Mouse (Mus musculus) midbrain, embryonic 11.5 days (tissue): ENCODE results near the gene Med23. TPM values are rescaled to one million over a fixed set of nuclear protein-coding genes. Genes with fewer than 3 reads are reported as not detected.

Experiments used
- ATAC-seq: fragments of 200-750 bp; cut with Nextera tagmentation; 2 replicates; pipeline ENCODE4 v1.8.0; 2017; ENCODE audit warnings: moderate TSS enrichment, moderate library complexity; ENCODE audit not compliant: low FRiP score
- DNase-seq: peaks from one replicate; pipeline ENCODE4 v3.0.0; 2015; ENCODE audit warnings: low spot score; ENCODE audit errors: missing footprints
- H3K27ac ChIP-seq: fragments of 300-500 bp; sonication (generic); 2 replicates; pipeline ENCODE4 v1.5.1; 2014; ENCODE audit warnings: low read depth, low read length
- H3K27me3 ChIP-seq: fragments of 300-500 bp; sonication (generic); 2 replicates; pipeline ENCODE4 v1.6.1; 2014; ENCODE audit warnings: mild to moderate bottlenecking, low read length, moderate library complexity, mixed read lengths; ENCODE audit not compliant: control insufficient read depth, insufficient read depth
- H3K36me3 ChIP-seq: fragments of 300-500 bp; sonication (generic); 2 replicates; pipeline ENCODE4 v1.6.1; 2014; ENCODE audit warnings: mild to moderate bottlenecking, low read length, moderate library complexity, mixed read lengths; ENCODE audit not compliant: control insufficient read depth, insufficient read depth
- H3K4me1 ChIP-seq: fragments of 300-500 bp; sonication (generic); 2 replicates; pipeline ENCODE4 v1.6.1; 2014; ENCODE audit warnings: low read length; ENCODE audit not compliant: control insufficient read depth, insufficient read depth
- H3K4me2 ChIP-seq: fragments of 300-500 bp; sonication (generic); 2 replicates; pipeline ENCODE4 v1.6.1; 2014; ENCODE audit warnings: mild to moderate bottlenecking, moderate library complexity
- H3K4me3 ChIP-seq: fragments of 300-500 bp; sonication (generic); 2 replicates; pipeline ENCODE4 v1.5.1; 2014; ENCODE audit warnings: low read depth, low read length
- H3K9ac ChIP-seq: fragments of 300-500 bp; sonication (generic); 2 replicates; pipeline ENCODE4 v1.6.1; 2014; ENCODE audit warnings: low read length
- H3K9me3 ChIP-seq: fragments of 300-500 bp; sonication (generic); 2 replicates; pipeline ENCODE4 v1.6.1; 2016; ENCODE audit warnings: low read length; ENCODE audit not compliant: control insufficient read depth
- WGBS: fragments of 180-500 bp; shearing (Covaris S2); extraction: QIAGEN DNeasy Blood & Tissue Kit; methylation state at CpG from one replicate; pipeline ENCODE4 v1.1.7; 2014; 5-methylcytosine and 5-hydroxymethylcytosine counted together
- polyA plus RNA-seq: library from polyadenylated mRNA; unstranded; fragments of >200 nt; fragmentation: Nextera tagmentation; extraction: Ambion mirVana; gene quantifications from 2 replicates; pipeline ENCODE4 v1.2.1, GENCODE M21; 2014

Gene Med23
- polyA plus RNA-seq, 1 experiment from 2014 or later: 31.2 TPM

- H3K9ac ChIP-seq: no peak overlapping the region
- no peak overlapping the region for H3K27ac ChIP-seq
- H3K4me1 ChIP-seq: peaks cover 5% of the 10 kb centered on the region; the same call in 1 of the 2 replicates
- WGBS: 90% methylated on average over 4 of the region's 4 CpGs
- DNase-seq (no peak), ATAC-seq (no peak)
- no peak overlapping the region for H3K4me2 ChIP-seq
- H3K36me3 ChIP-seq: no peaks in the 10 kb centered on the region
- H3K4me3 ChIP-seq: no peak overlapping the region
- no peaks in the 10 kb centered on the region for H3K27me3 ChIP-seq
- no peaks in the 10 kb centered on the region for H3K9me3 ChIP-seq
Measured at GRCm38 (mm10) chr10:24828136-24828535, 41.6 kb upstream of the Med23 start.

GRCm38 (mm10) chr10:24830448-24830847 lies 39.3 kb upstream of the Med23 start:
- 91% methylated on average over 5 of the region's 5 CpGs for WGBS
- H3K9me3 ChIP-seq: no peaks in the 10 kb centered on the region
- H3K4me3 ChIP-seq: no peak overlapping the region
- H3K36me3 ChIP-seq: no peaks in the 10 kb centered on the region
- H3K4me1 ChIP-seq: peaks cover 15% of the 10 kb centered on the region
- H3K4me2 ChIP-seq: no peak overlapping the region
- ATAC-seq (no peak), DNase-seq (no peak)
- H3K27me3 ChIP-seq: no peaks in the 10 kb centered on the region
- H3K9ac ChIP-seq: no peak overlapping the region
- no peak overlapping the region for H3K27ac ChIP-seq

- H3K4me2 ChIP-seq: no peak overlapping the region
- 74% methylated on average over 14 of the region's 15 CpGs for WGBS
- no peak overlapping the region for H3K9ac ChIP-seq
Measured at GRCm38 (mm10) chr10:24831377-24832095, 38.2 kb upstream of the Med23 start.

GRCm38 (mm10) chr10:24832306-24832705 lies 37.5 kb upstream of the Med23 start:
- WGBS: 94% methylated on average over 9 of the region's 9 CpGs
- H3K4me1 ChIP-seq: peaks cover 21% of the 10 kb centered on the region
- ATAC-seq (no peak), DNase-seq (no peak)
- H3K27ac ChIP-seq: no peak overlapping the region
- H3K9ac ChIP-seq: no peak overlapping the region
- H3K4me3 ChIP-seq: no peak overlapping the region
- H3K4me2 ChIP-seq: no peak overlapping the region
- H3K27me3 ChIP-seq: no peaks in the 10 kb centered on the region
- H3K9me3 ChIP-seq: no peaks in the 10 kb centered on the region
- H3K36me3 ChIP-seq: no peaks in the 10 kb centered on the region

More at GRCm38 (mm10) chr10:24831377-24832095, 38.2 kb upstream of the Med23 start:
- Histone ChIP-seq H3K36me3 (no peaks in the 10 kb centered on the region), H3K27ac (no peak overlapping the region), H3K9me3 (no peaks in the 10 kb centered on the region), H3K4me1 (peaks cover 20% of the 10 kb centered on the region), H3K4me3 (no peak overlapping the region), H3K27me3 (no peaks in the 10 kb centered on the region)
- ATAC-seq (no peak), DNase-seq (no peak)

- Histone ChIP-seq H3K27me3 (no peaks in the 10 kb centered on the region), H3K9ac (peak overlapping the region; percentile 30; the same call in 1 of the 2 replicates), H3K9me3 (no peaks in the 10 kb centered on the region), H3K27ac (peak overlapping the region; percentile 25; the same call in 1 of the 2 replicates), H3K4me2 (peak overlapping the region; percentile 46), H3K36me3 (no peaks in the 10 kb centered on the region), H3K4me3 (peak overlapping the region; percentile 11; the same call in 1 of the 2 replicates), H3K4me1 (peaks cover 21% of the 10 kb centered on the region)
- peak; percentile 62 for ATAC-seq
- WGBS: 7% methylated on average over 4 of the region's 4 CpGs
- DNase-seq: peak; percentile 86
Measured at GRCm38 (mm10) chr10:24834634-24835371, 35.0 kb upstream of the Med23 start.

GRCm38 (mm10) chr10:24835702-24836342 lies 34.0 kb upstream of the Med23 start:
- Histone ChIP-seq H3K4me1 (peaks cover 21% of the 10 kb centered on the region), H3K4me3 (peak overlapping the region; percentile 11; the same call in 1 of the 2 replicates), H3K9ac (peak overlapping the region; percentile 56), H3K27me3 (no peaks in the 10 kb centered on the region), H3K36me3 (no peaks in the 10 kb centered on the region), H3K4me2 (peak overlapping the region; percentile 46), H3K9me3 (no peaks in the 10 kb centered on the region), H3K27ac (peak overlapping the region; percentile 59)
- peak; percentile 94 for DNase-seq
- ATAC-seq: peak; percentile 89
- 15% methylated on average over 12 of the region's 12 CpGs for WGBS

GRCm38 (mm10) chr10:24836366-24837038 lies 33.3 kb upstream of the Med23 start:
- Histone ChIP-seq H3K9me3 (no peaks in the 10 kb centered on the region), H3K27ac (no peak overlapping the region; the same call in 1 of the 2 replicates), H3K27me3 (no peaks in the 10 kb centered on the region), H3K4me3 (no peak overlapping the region), H3K4me1 (peaks cover 21% of the 10 kb centered on the region), H3K4me2 (peak overlapping the region; percentile 19; the same call in 1 of the 2 replicates), H3K36me3 (no peaks in the 10 kb centered on the region), H3K9ac (no peak overlapping the region)
- peak; percentile 26 for ATAC-seq
- WGBS: 63% methylated on average over 4 of the region's 4 CpGs
- peak; percentile 89 for DNase-seq

- 91% methylated on average over 4 of the region's 4 CpGs for WGBS
Measured at GRCm38 (mm10) chr10:24840795-24841194, 29.0 kb upstream of the Med23 start.

More at GRCm38 (mm10) chr10:24840795-24841194, 29.0 kb upstream of the Med23 start:
- DNase-seq (no peak), ATAC-seq (no peak)
- Histone ChIP-seq H3K9ac (no peak overlapping the region), H3K4me1 (peaks cover 7% of the 10 kb centered on the region), H3K27me3 (no peaks in the 10 kb centered on the region), H3K4me3 (no peak overlapping the region), H3K27ac (no peak overlapping the region), H3K36me3 (no peaks in the 10 kb centered on the region), H3K9me3 (no peaks in the 10 kb centered on the region), H3K4me2 (no peak overlapping the region)
